Mouse (Mus musculus): Measurements from ENCODE around the gene Psd4.

Gene Psd4

DNA sequence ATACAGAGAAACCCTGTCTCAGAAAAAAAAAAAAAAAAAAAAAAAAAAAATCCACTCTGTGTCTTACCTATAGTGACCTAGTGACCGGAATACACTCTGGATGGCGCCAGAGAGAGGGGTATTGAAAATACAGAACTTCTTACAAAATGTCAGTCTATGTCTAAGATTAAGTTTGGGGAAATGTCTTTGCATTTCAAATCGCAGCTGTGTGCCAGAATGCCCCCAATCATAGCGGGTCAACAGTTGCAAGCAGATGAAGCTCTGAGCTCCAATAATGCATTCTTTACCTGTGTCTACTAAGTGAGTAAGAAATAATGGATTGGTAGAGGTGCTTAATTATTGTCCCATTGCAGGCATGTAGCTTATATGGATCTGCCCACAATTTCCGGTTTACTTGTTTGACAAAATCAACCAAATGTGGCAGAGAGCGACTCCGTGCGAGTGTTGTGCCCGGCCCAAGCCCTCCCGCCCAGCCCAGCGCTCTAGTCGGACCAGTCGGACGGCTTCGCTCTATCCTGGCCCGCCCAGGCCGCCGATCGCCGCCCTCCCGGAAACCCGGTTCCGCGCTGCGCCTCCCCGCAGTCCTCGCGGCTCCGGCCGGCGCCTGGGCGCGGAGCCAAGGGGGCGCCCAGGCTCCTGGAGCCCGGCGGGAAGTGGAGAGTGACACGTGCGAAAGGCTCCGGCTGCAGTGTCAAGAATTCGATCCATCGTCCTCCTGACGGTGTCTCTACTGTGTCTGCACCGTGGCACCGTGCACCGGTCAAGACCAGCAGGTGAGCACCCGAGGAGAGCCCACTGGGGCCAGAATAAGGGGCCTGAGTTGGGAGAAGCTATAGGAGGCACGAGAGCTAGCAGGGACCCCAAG, at the start of gene Psd4:
Gene Psd4 (plus strand): TSS at position 551 of the 865 bp plus-strand sequence.
- DNase-seq (ENCODE audit: low read depth, low spot score), result no peak

DNA sequence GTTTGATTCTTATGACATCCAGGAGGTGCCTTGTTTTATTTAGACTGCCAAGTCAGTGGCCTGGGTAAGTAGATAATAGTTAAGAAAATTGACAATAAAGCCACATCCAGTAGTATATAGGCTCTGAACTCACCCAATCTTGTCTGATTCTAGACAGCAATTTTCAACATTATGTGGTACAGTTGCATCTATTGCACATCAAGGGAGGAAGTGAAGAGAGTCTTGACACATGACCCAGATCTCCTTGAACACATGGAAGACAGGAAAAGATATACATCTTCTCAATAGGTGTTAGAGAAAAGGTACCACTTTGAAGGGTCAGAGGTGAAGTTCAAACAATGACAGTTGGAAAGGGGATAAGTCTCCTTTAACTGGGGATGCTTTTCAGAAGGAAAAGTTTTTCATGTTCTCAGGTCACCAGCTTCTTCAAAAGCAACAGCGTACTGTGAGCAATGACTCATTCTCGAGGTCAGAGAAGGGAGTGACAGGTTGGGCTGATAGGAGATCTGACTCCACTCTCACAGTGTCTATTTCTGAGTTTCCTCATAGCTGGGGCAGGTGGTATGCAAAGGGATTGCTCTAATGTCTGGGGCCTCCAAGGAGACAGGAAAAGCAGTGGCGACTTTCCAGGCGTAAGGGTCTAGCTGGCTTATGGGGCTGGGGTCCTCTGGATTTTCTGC, 49.3 kb upstream of the Psd4 start:
- DNase-seq (ENCODE audit: low read depth, low spot score), result no peak

DNA sequence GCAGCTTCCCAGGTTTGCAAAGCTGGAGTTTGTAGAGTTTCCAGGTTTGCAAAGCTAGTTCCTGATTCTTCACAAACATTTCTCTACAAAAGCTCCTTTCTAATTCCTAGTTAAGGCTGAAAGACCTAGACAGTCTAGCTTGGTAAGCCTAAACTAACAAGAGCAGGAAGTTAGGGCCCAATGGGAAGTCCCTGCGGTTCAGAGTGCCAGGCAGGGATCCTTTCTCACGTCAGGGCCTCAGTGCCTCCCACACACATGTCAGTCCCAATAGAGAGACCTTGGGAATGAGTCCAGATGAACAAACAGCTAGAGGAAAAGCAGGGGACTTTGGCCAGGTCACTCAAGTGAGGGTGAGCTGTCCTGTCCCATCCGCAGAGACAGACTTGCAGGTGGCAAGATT, 32.0 kb upstream of the Psd4 start:
- no peak for DNase-seq (ENCODE audit: low read depth, low spot score)

DNA sequence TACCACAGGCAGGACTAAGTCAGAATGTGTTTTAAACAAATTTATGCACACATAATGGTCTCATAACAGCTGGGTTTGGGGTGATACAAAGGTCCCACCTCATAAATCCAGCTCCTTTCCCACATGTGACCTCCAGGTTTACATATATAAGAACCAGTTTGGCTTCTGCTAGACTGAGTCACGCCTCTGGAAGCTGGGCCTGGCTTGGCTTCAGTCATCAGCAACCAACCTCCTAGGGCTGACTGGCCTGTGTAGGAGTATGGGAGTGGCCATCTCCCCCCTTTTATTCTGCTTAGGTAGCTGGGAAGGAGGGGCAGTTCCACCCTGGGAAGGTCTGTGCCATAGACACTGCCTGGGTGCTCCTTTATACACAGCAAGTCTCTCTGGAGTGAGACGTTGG, 30.8 kb upstream of the Psd4 start, which contains the start of gene Il1rn:
Gene Il1rn (plus strand): TSS at position 309 of the 400 bp plus-strand sequence.
- no peak for DNase-seq (ENCODE audit: low read depth, low spot score)

DNA sequence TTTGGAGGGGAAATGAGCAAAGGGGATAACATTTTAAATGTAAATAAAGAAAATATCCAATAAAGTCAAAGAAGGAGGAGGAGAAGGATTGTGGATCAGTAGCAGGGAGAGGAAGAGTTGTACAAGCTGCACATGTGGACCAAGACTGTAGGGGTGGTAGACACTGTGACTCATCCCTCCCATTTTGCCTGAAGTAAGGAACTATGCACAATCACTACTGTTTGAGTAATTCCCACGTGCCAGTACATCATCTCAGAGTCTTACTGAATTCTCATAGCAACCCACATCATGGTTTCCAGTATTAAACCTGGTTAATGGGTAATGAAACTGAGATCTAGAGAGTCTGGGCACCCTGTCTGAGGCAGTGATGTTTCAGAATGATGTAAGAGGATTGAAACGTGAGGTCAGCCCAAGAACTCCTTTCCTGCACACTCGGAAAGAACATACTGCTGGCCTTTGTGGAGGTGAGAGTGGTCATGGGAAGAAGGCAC, 25.9 kb upstream of the Psd4 start:
- no peak for DNase-seq (ENCODE audit: low read depth, low spot score)

DNA sequence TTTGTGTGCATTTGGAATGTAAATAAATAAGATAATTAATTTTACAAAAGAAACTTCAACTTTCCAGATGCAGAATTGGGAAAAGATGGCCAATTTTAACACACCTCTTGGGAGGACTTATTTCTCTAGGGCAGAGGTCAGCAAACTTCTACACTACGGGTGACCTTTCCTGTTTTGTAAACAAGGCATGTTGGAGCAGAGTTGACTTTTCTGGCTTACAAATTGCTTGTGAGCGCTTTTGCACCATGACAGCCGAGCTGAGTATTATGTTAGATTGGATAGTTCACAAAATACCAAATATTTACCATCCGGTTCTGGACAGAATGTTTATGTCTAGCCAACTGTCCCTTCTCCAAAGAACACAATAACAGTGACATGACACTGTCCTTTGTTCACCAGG, 22.8 kb upstream of the Psd4 start:
- no peak for DNase-seq (ENCODE audit: low read depth, low spot score)

DNA sequence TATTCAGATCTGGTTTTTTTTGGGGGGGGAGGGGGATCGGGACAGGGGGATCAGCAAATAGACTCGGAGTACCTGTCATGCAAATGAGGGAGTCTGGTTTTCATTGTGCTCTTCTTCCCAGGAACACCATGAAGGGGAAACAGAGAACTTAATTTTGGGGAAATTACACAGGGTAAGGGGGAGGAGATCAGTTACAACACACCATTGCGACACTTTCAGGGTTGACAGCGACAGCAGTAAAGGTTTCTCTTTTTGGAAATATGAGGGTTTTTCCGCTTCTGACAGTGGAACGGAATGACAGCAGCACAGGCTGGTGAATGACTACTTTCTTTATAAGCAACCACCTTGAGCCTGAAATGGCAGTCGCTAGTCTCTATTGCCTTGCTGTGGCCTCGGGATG, 22.3 kb upstream of the Psd4 start:
- no peak for DNase-seq (ENCODE audit: low read depth, low spot score)

DNA sequence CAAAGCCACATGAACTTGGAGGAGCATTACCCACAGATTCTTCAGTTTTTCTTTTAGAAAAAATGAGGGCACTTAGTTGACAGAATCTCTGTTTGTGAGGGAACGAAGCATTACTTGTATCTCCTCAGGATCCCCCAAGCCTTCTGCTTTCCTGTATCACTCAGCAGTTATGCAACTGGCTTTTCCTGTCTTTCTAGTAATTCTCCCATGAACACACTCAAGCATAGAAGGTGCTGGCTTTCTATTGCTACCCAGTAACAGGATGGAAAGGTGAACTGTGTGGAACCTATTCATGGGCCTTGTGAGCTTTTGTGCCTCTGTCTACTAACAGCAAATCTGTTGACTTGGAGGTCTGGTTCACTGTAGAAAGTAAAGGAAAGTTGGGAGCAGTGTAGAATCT, 19.5 kb upstream of the Psd4 start:
- DNase-seq (ENCODE audit: low read depth, low spot score), result no peak

DNA sequence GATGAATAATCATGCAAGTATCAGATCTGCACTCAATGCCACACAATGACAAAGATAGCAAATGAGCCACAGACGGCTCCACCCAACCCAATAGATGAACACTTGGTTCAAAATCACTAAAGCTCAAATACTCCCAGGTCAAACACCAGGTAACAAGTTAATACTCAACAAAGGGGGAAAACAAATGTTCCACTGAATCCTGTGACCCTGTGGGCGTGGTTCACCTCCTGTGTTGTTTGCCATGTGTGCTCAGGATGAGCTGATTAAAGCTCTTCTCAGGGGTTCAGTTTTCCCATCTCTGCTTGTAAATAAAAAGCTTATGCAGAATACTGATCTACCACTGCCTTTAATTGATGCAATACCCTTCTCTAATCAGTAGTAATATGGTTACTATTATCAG, 16.2 kb upstream of the Psd4 start:
- no peak for DNase-seq (ENCODE audit: low read depth, low spot score)

DNA sequence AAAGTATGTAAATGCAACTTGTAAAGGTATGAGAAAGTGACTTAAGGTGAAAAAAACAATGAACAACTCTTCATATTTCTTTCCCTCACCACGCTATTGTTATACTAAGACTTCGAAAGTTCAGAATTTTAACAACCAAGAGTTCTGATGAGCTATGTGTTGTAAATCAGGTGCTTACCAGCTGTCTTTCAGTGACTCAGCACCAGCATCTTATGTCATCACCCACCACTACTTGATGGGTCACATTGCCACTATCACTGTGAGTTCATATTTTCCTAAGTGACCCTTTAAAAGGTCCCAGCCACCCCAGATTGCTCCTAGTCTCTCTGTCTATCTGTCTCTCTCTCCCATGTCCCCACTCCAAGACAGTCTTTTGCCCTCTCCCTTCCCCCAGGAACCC, 14.3 kb upstream of the Psd4 start:
- DNase-seq (ENCODE audit: low read depth, low spot score), result no peak

DNA sequence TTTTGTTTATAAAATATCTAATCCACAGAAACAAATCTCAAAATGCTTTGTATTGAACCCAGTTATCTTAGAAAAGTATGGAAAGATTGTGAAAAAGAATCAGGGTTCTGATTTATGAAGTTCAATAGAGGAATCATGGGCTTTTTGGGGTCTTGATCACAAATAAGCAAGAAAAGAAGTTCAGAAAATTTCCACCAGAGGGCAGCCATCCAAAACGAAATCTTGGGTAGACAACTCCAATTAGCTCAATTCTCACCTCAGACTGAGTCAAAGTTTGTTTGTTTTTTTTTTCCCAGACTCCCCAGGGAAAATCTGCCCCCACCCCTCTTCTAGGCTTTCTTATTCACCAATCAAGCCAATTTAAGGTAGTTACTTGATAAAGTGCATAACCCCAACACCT, 9.7 kb upstream of the Psd4 start:
- DNase-seq (ENCODE audit: low read depth, low spot score), result no peak

DNA sequence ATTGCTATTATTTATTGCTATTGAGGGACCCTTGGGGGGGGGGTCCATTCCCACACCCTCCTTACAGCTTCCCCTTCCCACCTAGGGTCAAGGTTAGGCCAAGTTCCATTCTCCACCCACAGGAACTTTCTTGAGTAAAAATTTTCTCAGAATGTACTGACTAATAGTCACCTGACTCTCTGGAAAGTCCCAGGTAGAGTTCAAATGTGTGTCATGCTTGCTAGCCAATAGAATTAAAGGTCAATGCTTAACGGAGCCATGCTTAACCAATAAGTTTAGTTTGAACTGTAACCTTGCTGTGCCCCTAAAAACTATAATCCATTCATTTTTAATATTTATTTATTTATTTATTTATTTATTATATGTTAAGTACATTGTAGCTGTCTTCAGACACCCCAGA, 8.0 kb upstream of the Psd4 start:
- DNase-seq (ENCODE audit: low read depth, low spot score), result no peak

DNA sequence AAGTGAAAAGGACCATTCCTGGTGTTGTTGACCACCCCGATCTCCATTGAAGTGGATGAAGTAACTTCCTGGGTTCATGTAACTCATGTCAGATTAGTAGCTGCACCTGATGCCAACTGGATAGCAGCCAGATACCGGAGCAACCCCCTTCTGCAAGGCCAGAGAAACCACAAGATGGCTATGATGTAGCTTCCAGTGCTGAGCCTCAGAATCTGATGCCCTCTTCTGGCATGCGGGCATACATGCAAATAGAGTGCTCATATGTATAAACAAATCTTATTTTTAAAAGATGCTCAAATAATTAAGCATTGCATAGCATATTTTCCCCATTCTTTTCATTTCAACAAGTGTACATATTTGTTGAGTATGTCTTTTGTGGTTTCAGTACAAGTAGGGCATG, 3.6 kb upstream of the Psd4 start:
- no peak for DNase-seq (ENCODE audit: low read depth, low spot score)

DNA sequence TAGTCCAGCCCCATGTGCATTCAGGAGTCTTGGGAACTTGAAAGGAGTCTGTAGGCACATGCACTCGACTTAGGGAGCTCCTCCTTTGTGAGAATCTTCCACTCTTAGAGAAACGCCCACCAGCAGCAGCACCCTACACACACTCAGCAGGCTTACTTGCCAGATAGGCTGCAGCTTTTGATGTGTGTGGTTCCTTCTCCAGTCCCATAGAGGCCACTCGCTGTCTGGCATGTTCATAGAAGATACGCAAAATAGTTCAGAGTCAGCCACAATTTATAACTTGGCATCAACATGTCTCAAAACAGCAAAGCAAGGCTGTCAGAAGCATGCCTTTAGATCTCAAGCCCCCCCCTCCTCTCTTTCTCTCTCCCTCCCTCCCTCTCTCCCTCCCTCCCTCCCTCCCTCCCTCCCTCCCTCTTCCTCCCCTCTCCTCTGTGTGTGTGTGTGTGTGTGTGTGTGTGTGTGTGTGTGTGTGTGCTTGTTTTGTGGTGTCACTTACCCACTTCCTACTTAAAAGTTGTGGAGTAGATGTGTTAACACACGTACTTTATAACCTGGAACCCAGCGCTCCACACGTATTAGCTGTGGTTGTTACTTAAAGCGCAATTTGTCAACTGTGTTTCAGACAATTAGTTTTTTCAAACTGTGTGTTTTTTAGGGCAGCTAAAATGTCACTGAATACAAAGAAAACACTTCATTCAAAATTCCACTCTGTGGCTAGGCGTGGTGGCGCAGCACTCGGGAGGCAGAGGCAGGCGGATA, 985 bp upstream of the Psd4 start:
- no peak for DNase-seq (ENCODE audit: low read depth, low spot score)

DNA sequence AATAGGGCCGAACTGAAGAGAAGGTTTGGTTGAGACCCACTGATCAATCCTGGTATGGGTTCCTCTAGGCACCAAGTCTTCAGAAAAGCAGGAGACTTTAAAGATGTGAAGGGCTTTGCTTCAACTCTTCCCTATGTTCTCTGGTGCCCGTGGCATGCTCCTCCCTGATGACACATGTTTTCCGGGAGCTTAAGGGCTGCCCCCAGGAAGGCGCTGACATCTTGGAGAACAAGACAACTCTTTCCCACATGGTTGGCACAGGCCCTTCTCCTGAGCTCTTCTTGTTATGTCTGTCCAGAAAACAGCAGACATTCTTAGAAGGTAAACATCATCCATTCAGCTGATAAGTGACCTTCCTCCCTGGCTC, 498 bp downstream of the Psd4 start:
- no peak for DNase-seq (ENCODE audit: low read depth, low spot score)

DNA sequence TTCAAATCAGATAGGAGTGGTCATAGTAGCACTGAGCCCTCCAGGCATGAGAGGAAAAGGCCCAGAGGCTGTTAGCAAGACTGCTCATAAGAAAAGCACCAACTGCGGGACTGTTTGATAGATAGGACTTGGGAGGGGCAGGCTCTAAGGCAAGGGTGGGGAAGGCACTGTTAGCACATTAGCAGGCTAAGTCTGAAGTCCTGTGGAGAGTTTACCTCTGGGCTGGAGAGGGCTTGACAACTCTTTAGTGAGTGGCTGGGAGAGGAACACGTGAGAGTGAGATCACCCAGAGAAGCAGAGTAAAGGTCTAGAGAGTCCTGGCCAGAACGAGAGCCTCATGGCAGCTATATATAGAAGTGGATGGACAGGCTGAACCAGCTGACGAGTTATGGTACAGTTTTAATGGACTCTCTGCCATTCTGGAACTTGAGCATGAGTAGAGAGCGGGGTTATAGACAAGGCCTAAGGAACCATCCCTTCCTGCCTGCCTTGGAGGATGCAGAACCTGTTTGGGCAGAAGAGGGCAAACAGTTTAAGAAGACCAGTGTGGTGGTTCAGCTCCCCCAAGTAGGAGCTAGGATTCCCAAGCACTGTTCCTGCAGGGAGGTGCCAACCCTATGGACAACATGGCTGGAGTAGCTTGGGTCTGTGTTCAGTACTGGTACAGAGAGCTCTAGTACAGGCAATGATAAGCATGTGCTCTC, 11.5 kb downstream of the Psd4 start:
- DNase-seq (ENCODE audit: low read depth, low spot score), result no peak

DNA sequence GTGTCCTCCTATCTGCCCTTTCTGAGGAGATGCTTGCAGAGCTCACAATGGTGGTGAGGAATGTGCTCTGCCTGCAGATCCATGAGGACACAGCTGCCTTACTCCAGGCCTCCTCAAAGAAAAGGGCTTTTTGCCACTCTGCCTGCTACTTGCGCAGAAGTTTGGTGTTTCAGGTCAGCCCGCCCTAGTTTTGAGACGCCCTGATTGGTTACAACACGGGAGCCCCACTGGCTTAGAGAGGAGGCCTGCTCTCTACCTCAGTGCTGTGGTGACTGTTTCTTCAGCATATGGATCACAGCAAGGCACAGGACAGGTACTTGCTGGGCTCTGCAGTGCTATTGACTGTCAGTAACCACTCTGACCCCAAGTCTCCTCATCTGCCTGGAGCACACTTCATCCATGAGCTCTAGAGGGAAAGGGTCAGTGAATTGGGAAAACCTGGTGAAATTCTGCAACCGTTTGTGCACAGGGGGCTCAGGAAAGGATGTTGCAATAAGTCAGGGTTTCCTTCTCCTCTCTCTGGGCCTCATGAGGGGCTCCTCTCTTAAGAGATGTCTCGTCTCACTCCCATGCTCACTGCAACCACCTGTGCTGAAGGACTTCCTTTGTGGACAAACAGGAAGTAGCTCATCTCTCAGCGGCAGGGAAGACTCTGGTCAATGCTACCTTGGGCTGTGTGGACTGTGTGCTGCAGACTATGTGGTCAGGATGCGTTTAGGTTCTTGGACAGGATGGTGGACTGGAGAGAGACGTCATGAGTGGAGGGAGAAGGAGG, 15.3 kb downstream of the Psd4 start:
- DNase-seq (ENCODE audit: low read depth, low spot score), result no peak

DNA sequence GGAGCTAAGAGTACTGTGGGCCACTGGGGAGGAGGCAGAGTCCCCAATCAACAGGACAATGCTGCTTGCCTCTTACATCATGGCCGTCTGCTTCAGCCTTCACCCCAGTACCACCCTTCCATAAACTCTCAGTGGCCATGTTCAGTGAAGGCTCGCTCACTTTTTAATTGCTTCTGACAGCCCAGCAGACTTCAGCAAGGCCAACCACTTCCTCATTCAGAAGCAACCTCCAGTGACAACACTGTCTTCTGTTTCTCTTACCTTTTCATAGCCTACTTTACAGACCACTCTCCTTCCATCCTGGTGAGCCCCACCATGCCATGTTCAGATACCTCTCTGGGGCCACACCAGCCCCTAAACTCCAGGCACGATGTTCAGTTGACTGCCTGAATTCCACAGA, 16.3 kb downstream of the Psd4 start:
- DNase-seq (ENCODE audit: low read depth, low spot score), result no peak

DNA sequence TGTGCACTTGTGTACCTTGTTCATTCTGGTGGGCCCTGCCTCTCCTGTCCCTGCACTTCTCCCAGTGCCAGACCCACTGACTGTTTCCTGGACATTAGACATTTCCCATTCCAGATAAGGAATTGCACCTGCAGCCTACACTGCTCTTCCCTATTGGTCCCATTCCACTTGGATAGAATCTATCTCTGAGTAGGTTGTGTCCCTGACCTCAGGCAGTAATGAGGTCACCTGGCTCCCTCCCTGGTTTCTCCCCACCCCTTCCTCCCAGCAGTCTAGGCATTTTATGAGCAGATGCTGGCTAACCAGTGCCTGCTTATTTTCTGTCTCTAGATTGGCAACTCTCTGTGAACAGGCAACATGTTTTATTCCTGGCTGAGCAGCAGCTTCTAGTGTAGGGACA, 17.0 kb downstream of the Psd4 start:
- no peak for DNase-seq (ENCODE audit: low read depth, low spot score)

DNA sequence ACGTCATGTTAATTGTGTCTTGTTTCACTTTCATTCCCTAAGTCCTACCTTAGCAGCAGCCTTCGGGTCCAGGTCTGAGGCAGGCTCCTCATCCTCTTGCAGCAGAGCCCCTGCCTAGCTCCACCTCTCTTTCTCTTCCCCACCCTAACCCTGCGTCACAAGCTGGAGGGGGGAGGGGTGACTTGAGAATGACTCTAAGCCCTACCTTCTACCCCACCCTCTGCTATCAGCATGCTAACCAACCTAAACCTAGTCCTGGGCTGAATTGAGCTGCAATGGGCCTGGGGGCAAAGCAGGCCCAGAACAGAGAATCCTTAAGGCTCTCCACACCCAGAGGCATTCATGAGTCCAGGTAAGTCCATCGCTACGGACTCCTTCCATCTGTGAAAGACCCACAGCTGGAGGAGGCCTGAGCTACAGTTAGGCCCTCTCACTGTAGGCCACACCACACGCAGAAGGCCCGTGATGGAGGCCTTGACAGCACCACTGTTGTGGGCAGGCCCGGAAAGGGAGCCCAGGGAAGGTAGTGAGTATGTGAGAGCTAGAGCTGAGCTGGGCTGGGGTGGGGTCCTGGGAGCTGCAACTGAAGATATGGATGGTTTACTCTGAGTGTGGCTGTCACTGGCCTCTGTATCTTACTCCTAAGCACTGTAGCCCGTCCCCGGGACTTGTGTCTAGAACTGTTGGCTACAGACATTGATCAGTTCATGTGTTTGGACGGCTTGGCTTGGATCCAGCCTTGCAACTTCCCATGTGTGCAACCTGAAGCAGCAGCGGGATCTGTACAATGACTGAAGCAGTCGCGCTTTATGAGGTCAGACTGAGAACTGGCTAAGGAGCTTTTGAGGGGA, 18.0 kb downstream of the Psd4 start:
- DNase-seq (ENCODE audit: low read depth, low spot score), result peak; percentile 58

Measured in c-Kit-negative CD71-positive TER-119-positive erythroid progenitor cells, embryonic 14.5 days (primary cell).